In the genomic region with DNA sequence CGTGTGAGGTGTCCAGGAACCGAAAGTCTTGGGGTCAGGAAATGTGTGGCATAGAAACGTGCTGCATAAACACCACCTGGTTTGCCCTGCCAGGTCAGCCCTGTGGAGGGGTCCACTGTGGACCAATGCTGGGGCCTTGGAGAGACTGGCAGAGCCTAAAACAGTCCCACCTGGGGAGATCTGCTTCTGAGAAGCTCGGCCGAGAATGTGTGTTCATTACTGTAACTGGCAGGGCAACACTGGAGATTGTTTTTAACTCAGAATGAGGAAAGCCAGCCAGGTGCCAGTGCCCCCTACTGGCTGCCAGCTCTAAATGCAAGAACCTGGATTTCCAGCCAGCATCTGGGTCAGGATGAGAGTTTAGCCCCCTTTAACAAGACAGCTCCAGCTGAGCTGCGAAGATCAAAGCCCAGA, we compare ENCODE assay signal across 10 mouse cellular contexts.
DNase-seq lines count a peak whose midpoint lies in the region; ATAC-seq and TF ChIP-seq lines count a peak whose summit lies in the region.
"Had no signal": no experiment of that assay in that cellular context is flagged by ENCODE, and none has a peak within 500 bp of the region (broad histone marks: within the 10 kb centered on the region; RNA-seq: fewer than 3 reads in every experiment).

No protein-coding gene starts in this region.

- WGBS in forebrain, embryonic 16.5 days = 43% methylated on average over 6 of the region's 6 CpGs
- 49% methylated on average over 6 of the region's 6 CpGs for WGBS in lung, postnatal 0 days

- TF ChIP-seq EP300 in lung, postnatal 0 days (IDR thresholded peaks at IDR 0.05) = no peak

- H3K9me3 ChIP-seq in forebrain, embryonic 16.5 days (ENCODE audit: control insufficient read depth, low read length) = no peaks in the 10 kb centered on the region
- H3K9me3 ChIP-seq in lung, postnatal 0 days (ENCODE audit: low read length) = no peaks in the 10 kb centered on the region

- H3K27ac ChIP-seq in gastrocnemius, adult 2 months = no peak overlapping the region
- H3K27ac ChIP-seq in forebrain, embryonic 16.5 days (ENCODE audit: low read length) = no peak overlapping the region
- no peak overlapping the region for H3K27ac ChIP-seq in lung, postnatal 0 days (ENCODE audit: low read length)
- H3K27ac ChIP-seq: heart, embryonic 13.5 days had no signal

- peaks cover 13% of the 10 kb centered on the region for H3K4me1 ChIP-seq in forebrain, embryonic 16.5 days (replicated peaks; ENCODE audit: control insufficient read depth, insufficient read depth, low read length)
- no peaks in the 10 kb centered on the region for H3K4me1 ChIP-seq in lung, postnatal 0 days (ENCODE audit: insufficient read depth, low read depth, low read length)

- intact Hi-C loops in gastrocnemius, adult 2 months (cut with DNase I) = loop anchor here (5.0 kb wide), 1 partner anchor 402 kb away; no protein-coding TSS in a partner anchor

- peak; percentile 35 for DNase-seq in gastrocnemius, adult 2 months
- DNase-seq in gastrocnemius, postnatal 25 days = no peak
- DNase-seq in 416B (ENCODE audit: low read depth) = peak; percentile 1
- DNase-seq in c-Kit-positive CD71-positive TER-119-positive erythroid progenitor cells, embryonic 14.5 days (ENCODE audit: low spot score) = peak; percentile 1
- DNase-seq in kidney, adult 9 months = peak; percentile 20
- peak; percentile 61 for DNase-seq in lung, postnatal 0 days (ENCODE audit: low spot score)
- DNase-seq in splenic B cell, adult 2 months (ENCODE audit: low read depth, low spot score) = peak; percentile 53

- H3K27me3 ChIP-seq in forebrain, embryonic 16.5 days (replicated peaks; ENCODE audit: control insufficient read depth, insufficient read depth, low read length) = no peaks in the 10 kb centered on the region
- H3K27me3 ChIP-seq in lung, postnatal 0 days (replicated peaks; ENCODE audit: insufficient read depth, low read length) = no peaks in the 10 kb centered on the region
- H3K27me3 ChIP-seq in splenic B cell, adult 2 months (ENCODE audit: control insufficient read depth, insufficient read depth, low read length, poor library complexity, severe bottlenecking) = no peaks in the 10 kb centered on the region

- peak; percentile 24; the same call in 1 of the 2 replicates for ATAC-seq in forebrain, embryonic 16.5 days
- ATAC-seq in lung, postnatal 0 days = no peak

- H3K4me2 ChIP-seq in forebrain, embryonic 16.5 days (ENCODE audit: low read length) = no peak overlapping the region
- no peak overlapping the region for H3K4me2 ChIP-seq in lung, postnatal 0 days (replicated peaks; ENCODE audit: low read depth, low read length)
- H3K4me2 ChIP-seq: heart, embryonic 13.5 days had no signal

- TF ChIP-seq CTCF in gastrocnemius, adult 2 months (IDR thresholded peaks at IDR 0.05) = peak; percentile 83
- peak; percentile 85 for TF ChIP-seq CTCF in lung, postnatal 0 days (IDR thresholded peaks at IDR 0.05)

- no peak overlapping the region for H3K9ac ChIP-seq in forebrain, embryonic 16.5 days (replicated peaks; ENCODE audit: low read depth, low read length)
- H3K9ac ChIP-seq in lung, postnatal 0 days (replicated peaks; ENCODE audit: low read depth) = no peak overlapping the region
- H3K9ac ChIP-seq: heart, embryonic 13.5 days had no signal

- no peak overlapping the region for H3K4me3 ChIP-seq in gastrocnemius, adult 2 months
- no peak overlapping the region for H3K4me3 ChIP-seq in forebrain, embryonic 16.5 days (replicated peaks; ENCODE audit: low read length)
- no peak overlapping the region for H3K4me3 ChIP-seq in lung, postnatal 0 days (ENCODE audit: low read depth, low read length)
- H3K4me3 ChIP-seq: heart, embryonic 13.5 days had no signal

- no peaks in the 10 kb centered on the region for H3K36me3 ChIP-seq in forebrain, embryonic 16.5 days (ENCODE audit: control insufficient read depth, insufficient read depth)
- H3K36me3 ChIP-seq in lung, postnatal 0 days (ENCODE audit: insufficient read depth, low read length) = no peaks in the 10 kb centered on the region
- no peaks in the 10 kb centered on the region for H3K36me3 ChIP-seq in splenic B cell, adult 2 months (ENCODE audit: control insufficient read depth, insufficient read depth, low read length, poor library complexity, severe bottlenecking)
- H3K36me3 ChIP-seq: G1E; heart, embryonic 13.5 days had no signal
